Mouse (Mus musculus) lung, adult 18-20 months (tissue): ENCODE data around the gene Ttll9.

Source experiments
- DNase-seq, 2 experiments: peaks; one replicate each; pipeline ENCODE4 v3.0.0; 2022; ENCODE audit warnings: mixed read lengths in 2 of 2

The Ttll9 gene

GRCm38 (mm10) chr2:153052700-153053351 lies 90.5 kb downstream of the Ttll9 start:
- DNase-seq, result no peak

DNA sequence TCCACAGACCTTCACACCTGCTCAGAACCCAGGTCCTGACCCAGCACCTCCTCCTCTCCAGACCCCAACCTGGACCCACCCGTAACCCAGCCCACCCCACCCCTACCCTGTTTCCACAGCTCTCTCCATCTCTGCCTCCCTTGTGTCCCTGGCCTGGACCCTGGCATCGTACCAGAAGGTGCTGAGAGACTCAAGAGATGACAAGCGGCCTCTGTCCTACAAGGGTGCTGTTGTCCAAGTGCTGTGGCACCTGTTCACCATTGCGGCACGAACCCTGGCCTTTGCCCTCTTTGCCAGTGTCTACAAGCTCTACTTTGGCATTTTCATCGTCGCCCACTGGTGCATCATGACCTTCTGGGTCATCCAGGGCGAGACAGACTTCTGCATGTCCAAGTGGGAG lies 91.6 kb downstream of the Ttll9 start:
- DNase-seq, result no peak

GRCm38 (mm10) chr2:153055270-153055920 lies 93.1 kb downstream of the Ttll9 start:
- no peak for DNase-seq
